ENCODE assay signal across 13 mouse cellular contexts in the genomic region with DNA sequence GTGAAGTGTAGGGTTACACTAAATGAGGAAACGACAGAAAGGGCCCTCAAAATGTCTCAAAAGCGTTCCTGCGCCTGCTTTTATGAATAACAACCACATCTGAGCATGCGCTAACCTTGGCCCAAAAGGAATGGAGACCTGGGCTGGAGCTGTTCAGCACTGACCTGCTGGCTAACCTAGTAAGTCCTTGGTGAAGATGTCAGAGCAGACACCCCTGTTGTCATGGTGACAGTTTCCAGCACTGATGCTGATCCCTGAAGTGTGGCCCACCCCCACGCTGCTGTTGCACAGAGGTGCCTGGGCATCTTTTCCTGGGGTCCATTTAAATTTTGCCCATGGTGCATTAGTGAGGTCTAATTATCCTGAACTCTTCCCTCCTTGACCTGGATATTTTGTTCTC.
"Had no signal": no experiment of that assay in that cellular context is flagged by ENCODE, and none has a peak within 500 bp of the region (broad histone marks: within the 10 kb centered on the region; RNA-seq: fewer than 3 reads in every experiment).

No protein-coding gene starts in this region.

- H3K27me3 ChIP-seq: liver, embryonic 15.5 days; neural tube, embryonic 13.5 days; stomach, embryonic 15.5 days had no signal

- H3K4me2 ChIP-seq: liver, embryonic 11.5 days; liver, embryonic 15.5 days; neural tube, embryonic 13.5 days; stomach, embryonic 15.5 days had no signal

- H3K4me3 ChIP-seq: left cerebral cortex, adult 2 months; limb, embryonic 10.5 days; liver, embryonic 15.5 days; neural tube, embryonic 13.5 days; stomach, embryonic 15.5 days had no signal

- ATAC-seq: lung, postnatal 0 days had no signal

- H3K9ac ChIP-seq: liver, embryonic 15.5 days; neural tube, embryonic 13.5 days; stomach, embryonic 15.5 days had no signal

- H3K4me1 ChIP-seq: liver, embryonic 15.5 days; stomach, embryonic 15.5 days had no signal

- H3K36me3 ChIP-seq: limb, embryonic 10.5 days; liver, embryonic 15.5 days; neural tube, embryonic 13.5 days; stomach, embryonic 15.5 days had no signal

- DNase-seq: kidney, adult 8-10 months; kidney, postnatal 25 days; lung, adult 2 months; lung, postnatal 36 days; right cerebral cortex, postnatal 14 days; thymus, postnatal 4 days had no signal

- H3K27ac ChIP-seq: left cerebral cortex, adult 2 months; limb, embryonic 10.5 days; liver, embryonic 15.5 days; neural tube, embryonic 13.5 days; stomach, embryonic 15.5 days had no signal

- H3K9me3 ChIP-seq: limb, embryonic 10.5 days; liver, embryonic 15.5 days; neural tube, embryonic 13.5 days; stomach, embryonic 15.5 days had no signal
